Mouse (Mus musculus): ENCODE data around the gene Knl1. TPM values are rescaled to one million over a fixed set of nuclear protein-coding genes. Genes with fewer than 3 reads are reported as not detected.
A peak's percentile ranks its signal among the peaks of the same experiment; 100 is the strongest.
"Not testable (repeated sequence)": the region's sequence is repeated elsewhere in the genome, so short reads cannot be mapped to it uniquely, and the experiment has no call there.

Knl1 gene
- polyA plus RNA-seq, 1 experiment from 2014 or later = 3.0 TPM

- 41% methylated on average over 7 of the region's 7 CpGs for WGBS
- Histone ChIP-seq H3K4me3 (ENCODE audit: low read depth, low read length) (no peak overlapping the region), H3K4me2 (replicated peaks; ENCODE audit: low read depth, low read length) (no peak overlapping the region), H3K4me1 (ENCODE audit: insufficient read depth, low read depth, low read length) (no peaks in the 10 kb centered on the region), H3K27ac (ENCODE audit: low read length) (no peak overlapping the region), H3K9me3 (ENCODE audit: low read length) (no peaks in the 10 kb centered on the region), H3K27me3 (replicated peaks; ENCODE audit: insufficient read depth, low read length) (no peaks in the 10 kb centered on the region), H3K36me3 (ENCODE audit: insufficient read depth, low read length) (no peaks in the 10 kb centered on the region), H3K9ac (replicated peaks; ENCODE audit: low read depth) (no peak overlapping the region)
- peak; percentile 76 for ATAC-seq
- TF ChIP-seq EP300 (IDR thresholded peaks at IDR 0.05) (no peak), CTCF (IDR thresholded peaks at IDR 0.05) (peak; percentile 16; the same call in 1 of the 2 replicates)
- peak; percentile 61 for DNase-seq (ENCODE audit: low spot score)
Measured at GRCm38 (mm10) chr2:119014989-119015388, 31.9 kb upstream of the Knl1 start.

DNA sequence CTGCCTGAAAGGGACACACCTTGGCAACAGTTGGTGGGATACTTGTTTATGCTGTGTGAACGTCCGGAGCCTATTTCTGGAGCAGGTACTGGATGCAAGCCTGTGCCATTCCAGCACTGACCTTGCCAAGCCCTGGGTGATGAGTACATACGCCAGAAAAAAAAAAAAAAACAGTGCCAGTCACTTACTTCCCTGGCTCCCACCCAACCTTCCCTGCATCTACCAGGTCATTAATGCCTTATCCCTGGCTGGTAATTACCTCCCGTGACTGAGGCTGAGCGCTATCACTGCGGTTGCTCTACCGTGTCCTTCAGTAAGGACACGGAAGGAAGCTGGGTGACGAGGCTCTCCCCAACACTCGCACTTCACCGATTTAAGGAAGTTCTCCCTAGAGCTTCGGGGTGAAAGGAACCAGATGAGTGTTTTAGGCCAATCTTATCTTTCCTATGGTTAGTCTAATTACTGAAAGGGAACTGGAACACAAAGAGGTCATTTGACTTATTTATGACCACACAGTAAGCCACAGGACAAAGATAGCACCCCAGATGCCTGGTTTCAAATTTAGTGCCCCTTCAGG lies 31.2 kb upstream of the Knl1 start:
- ATAC-seq (no peak), DNase-seq (ENCODE audit: low spot score) (peak; percentile 42)
- Histone ChIP-seq H3K4me2 (replicated peaks; ENCODE audit: low read depth, low read length) (no peak overlapping the region), H3K9ac (replicated peaks; ENCODE audit: low read depth) (no peak overlapping the region), H3K27me3 (replicated peaks; ENCODE audit: insufficient read depth, low read length) (no peaks in the 10 kb centered on the region), H3K36me3 (ENCODE audit: insufficient read depth, low read length) (no peaks in the 10 kb centered on the region), H3K9me3 (ENCODE audit: low read length) (no peaks in the 10 kb centered on the region), H3K4me1 (ENCODE audit: insufficient read depth, low read depth, low read length) (no peaks in the 10 kb centered on the region), H3K4me3 (ENCODE audit: low read depth, low read length) (no peak overlapping the region), H3K27ac (ENCODE audit: low read length) (no peak overlapping the region)
- TF ChIP-seq EP300 (IDR thresholded peaks at IDR 0.05) (no peak), CTCF (IDR thresholded peaks at IDR 0.05) (no peak)
- WGBS = 54% methylated on average over 12 of the region's 12 CpGs

DNA sequence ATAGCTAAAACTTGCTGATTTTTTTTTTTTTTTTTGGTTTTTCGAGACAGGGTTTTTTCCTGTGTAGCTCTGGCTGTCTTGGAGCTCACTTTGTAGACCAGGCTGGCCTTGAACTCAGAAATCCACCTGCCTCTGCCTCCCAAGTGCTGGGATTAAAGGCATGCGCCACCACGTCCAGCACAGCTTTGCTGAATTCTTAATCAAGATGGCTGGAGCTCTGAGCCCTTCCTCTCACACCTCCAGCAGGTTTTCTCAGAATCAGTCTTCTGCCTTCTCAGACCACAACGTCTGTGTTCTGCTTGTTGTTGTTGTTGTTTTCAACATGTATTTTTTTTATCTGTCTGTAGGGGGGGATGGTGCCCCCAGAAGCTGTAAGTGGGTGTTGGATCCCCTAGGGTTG lies 30.6 kb upstream of the Knl1 start:
- not testable (repeated sequence) for H3K4me2 ChIP-seq (replicated peaks; ENCODE audit: low read depth, low read length); ATAC-seq; H3K27me3 ChIP-seq (replicated peaks; ENCODE audit: insufficient read depth, low read length); H3K27ac ChIP-seq (ENCODE audit: low read length); H3K4me1 ChIP-seq (ENCODE audit: insufficient read depth, low read depth, low read length); DNase-seq (ENCODE audit: low spot score); H3K36me3 ChIP-seq (ENCODE audit: insufficient read depth, low read length); H3K9me3 ChIP-seq (ENCODE audit: low read length); H3K4me3 ChIP-seq (ENCODE audit: low read depth, low read length); H3K9ac ChIP-seq (replicated peaks; ENCODE audit: low read depth)
- 80% methylated on average over 4 of the region's 4 CpGs for WGBS

DNA sequence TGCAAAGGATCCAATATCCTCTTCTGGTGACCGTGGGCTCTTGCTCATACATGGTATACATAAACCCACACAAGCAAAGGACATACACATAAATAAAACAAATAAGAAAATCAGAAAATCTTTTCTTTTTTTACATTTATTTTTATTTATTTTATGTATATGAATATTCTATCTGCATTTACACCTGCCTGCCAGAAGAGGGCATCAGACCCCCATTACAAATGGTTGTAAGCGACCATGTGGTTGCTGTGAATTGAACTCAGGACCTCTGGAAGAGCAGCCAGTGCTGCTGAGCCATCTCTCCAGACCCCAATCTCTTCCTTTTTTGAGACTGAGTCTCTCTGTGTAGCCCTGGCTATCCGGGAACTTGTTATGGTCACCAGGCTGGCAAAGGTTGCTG lies 29.3 kb upstream of the Knl1 start:
- Histone ChIP-seq H3K4me1 (ENCODE audit: insufficient read depth, low read depth, low read length) (no peaks in the 10 kb centered on the region), H3K4me2 (replicated peaks; ENCODE audit: low read depth, low read length) (no peak overlapping the region), H3K4me3 (ENCODE audit: low read depth, low read length) (no peak overlapping the region), H3K27ac (ENCODE audit: low read length) (no peak overlapping the region), H3K36me3 (ENCODE audit: insufficient read depth, low read length) (peaks cover 8% of the 10 kb centered on the region; the same call in 1 of the 2 replicates), H3K9me3 (ENCODE audit: low read length) (no peaks in the 10 kb centered on the region), H3K9ac (replicated peaks; ENCODE audit: low read depth) (no peak overlapping the region), H3K27me3 (replicated peaks; ENCODE audit: insufficient read depth, low read length) (no peaks in the 10 kb centered on the region)
- 94% methylated on average over 3 of the region's 3 CpGs for WGBS
- peak; percentile 38 for TF ChIP-seq CTCF (IDR thresholded peaks at IDR 0.05)
- no peak for TF ChIP-seq EP300 (IDR thresholded peaks at IDR 0.05)
- DNase-seq (ENCODE audit: low spot score) (no peak), ATAC-seq (no peak)

GRCm38 (mm10) chr2:119018391-119019122 lies 28.4 kb upstream of the Knl1 start:
- WGBS = 40% methylated on average over 22 of the region's 22 CpGs
- Histone ChIP-seq H3K9me3 (ENCODE audit: low read length) (no peaks in the 10 kb centered on the region), H3K4me2 (replicated peaks; ENCODE audit: low read depth, low read length) (no peak overlapping the region), H3K27me3 (replicated peaks; ENCODE audit: insufficient read depth, low read length) (no peaks in the 10 kb centered on the region), H3K9ac (replicated peaks; ENCODE audit: low read depth) (no peak overlapping the region), H3K36me3 (ENCODE audit: insufficient read depth, low read length) (peaks cover 8% of the 10 kb centered on the region; the same call in 1 of the 2 replicates), H3K27ac (ENCODE audit: low read length) (peak overlapping the region; percentile 51; the same call in 1 of the 2 replicates), H3K4me1 (ENCODE audit: insufficient read depth, low read depth, low read length) (no peaks in the 10 kb centered on the region), H3K4me3 (ENCODE audit: low read depth, low read length) (no peak overlapping the region)
- DNase-seq (ENCODE audit: low spot score) (peak; percentile 37), ATAC-seq (peak; percentile 63)
- TF ChIP-seq EP300 (IDR thresholded peaks at IDR 0.05) (no peak), CTCF (IDR thresholded peaks at IDR 0.05) (no peak)

- no peak overlapping the region for H3K4me2 ChIP-seq (replicated peaks; ENCODE audit: low read depth, low read length)
- 17% methylated on average over 5 of the region's 5 CpGs for WGBS
- no peak overlapping the region for H3K9ac ChIP-seq (replicated peaks; ENCODE audit: low read depth)
- H3K4me3 ChIP-seq (ENCODE audit: low read depth, low read length) = no peak overlapping the region
- no peaks in the 10 kb centered on the region for H3K4me1 ChIP-seq (ENCODE audit: insufficient read depth, low read depth, low read length)
- no peaks in the 10 kb centered on the region for H3K27me3 ChIP-seq (replicated peaks; ENCODE audit: insufficient read depth, low read length)
- DNase-seq (ENCODE audit: low spot score) = peak; percentile 32
- H3K9me3 ChIP-seq (ENCODE audit: low read length) = no peaks in the 10 kb centered on the region
- H3K27ac ChIP-seq (ENCODE audit: low read length) = peak overlapping the region; percentile 51; the same call in 1 of the 2 replicates
- TF ChIP-seq CTCF (IDR thresholded peaks at IDR 0.05) = peak; percentile 59
- no peak for TF ChIP-seq EP300 (IDR thresholded peaks at IDR 0.05)
- H3K36me3 ChIP-seq (ENCODE audit: insufficient read depth, low read length) = peaks cover 8% of the 10 kb centered on the region; the same call in 1 of the 2 replicates
- ATAC-seq = peak; percentile 33; the same call in 1 of the 2 replicates
Measured at GRCm38 (mm10) chr2:119019131-119019530, 27.8 kb upstream of the Knl1 start.
